Mouse (Mus musculus) stomach, embryonic 14.5 days (tissue): ENCODE results near the gene Tmem251. TPM values are rescaled to one million over a fixed set of nuclear protein-coding genes. Genes with fewer than 3 reads are reported as not detected.

Source experiments
- ATAC-seq: fragments of 200-750 bp; cut with Nextera tagmentation; 2 replicates; pipeline ENCODE4 v1.8.0; 2017; ENCODE audit warnings: low read depth, moderate TSS enrichment; ENCODE audit not compliant: insufficient number of reproducible peaks, insufficient read depth, low FRiP score
- H3K27ac ChIP-seq: fragments of 300-500 bp; sonication (generic); 2 replicates; pipeline ENCODE4 v1.5.1; 2014; ENCODE audit warnings: mild to moderate bottlenecking, low read length, moderate library complexity, mixed read lengths
- H3K27me3 ChIP-seq: fragments of 300-500 bp; sonication (generic); 2 replicates; pipeline ENCODE4 v1.6.1; 2014; ENCODE audit warnings: low read length, control low read depth, mixed read lengths; ENCODE audit not compliant: control insufficient read depth, insufficient read depth
- H3K36me3 ChIP-seq: fragments of 300-500 bp; sonication (generic); 2 replicates; pipeline ENCODE4 v1.6.1; 2014; ENCODE audit warnings: mild to moderate bottlenecking, control low read depth, low read length, moderate library complexity, mixed read lengths; ENCODE audit not compliant: control insufficient read depth, insufficient read depth
- H3K4me1 ChIP-seq: fragments of 300-500 bp; sonication (generic); 2 replicates; pipeline ENCODE4 v1.6.1; 2014; ENCODE audit warnings: low read length, control low read depth, mixed read lengths; ENCODE audit not compliant: control insufficient read depth, insufficient read depth
- H3K4me2 ChIP-seq: fragments of 300-500 bp; sonication (generic); replicated peaks from 2 replicates; pipeline ENCODE4 v1.6.1; 2014; ENCODE audit warnings: low read depth, low read length, control low read depth
- H3K4me3 ChIP-seq: fragments of 300-500 bp; sonication (generic); 2 replicates; pipeline ENCODE4 v1.5.1; 2014; ENCODE audit warnings: low read depth, low read length, control low read depth
- H3K9ac ChIP-seq: fragments of 300-500 bp; sonication (generic); replicated peaks from 2 replicates; pipeline ENCODE4 v1.6.1; 2014; ENCODE audit warnings: low read depth, mild to moderate bottlenecking, control low read depth, low read length, moderate library complexity, mixed read lengths
- H3K9me3 ChIP-seq: fragments of 300-500 bp; sonication (generic); 2 replicates; pipeline ENCODE4 v1.6.1; 2016; ENCODE audit warnings: low read depth, low read length, control low read depth; ENCODE audit not compliant: control insufficient read depth
- WGBS: fragments of 180-500 bp; shearing (Covaris S2); extraction: QIAGEN DNeasy Blood & Tissue Kit; methylation state at CpG from one replicate; pipeline ENCODE4 v1.1.7; 2014; 5-methylcytosine and 5-hydroxymethylcytosine counted together
- polyA plus RNA-seq: library from polyadenylated mRNA; unstranded; fragments of >200 nt; fragmentation: Nextera tagmentation; extraction: Ambion mirVana; gene quantifications from 2 replicates; pipeline ENCODE4 v1.2.1, GENCODE M21; 2014

Tmem251 gene
- polyA plus RNA-seq, 1 experiment from 2014 or later = 12.2 TPM

GRCm38 (mm10) chr12:102705906-102706640, 37.5 kb upstream of the Tmem251 start:
- no peaks in the 10 kb centered on the region for H3K9me3 ChIP-seq
- 61% methylated on average over 6 of the region's 6 CpGs for WGBS
- ATAC-seq = no peak
- no peak overlapping the region for H3K9ac ChIP-seq
- H3K4me1 ChIP-seq = peaks cover 20% of the 10 kb centered on the region
- H3K36me3 ChIP-seq = no peaks in the 10 kb centered on the region
- no peaks in the 10 kb centered on the region for H3K27me3 ChIP-seq
- H3K27ac ChIP-seq = peak overlapping the region; percentile 76; the same call in 1 of the 2 replicates
- peak overlapping the region; percentile 93 for H3K4me2 ChIP-seq
- H3K4me3 ChIP-seq = no peak overlapping the region

- no peak overlapping the region for H3K4me3 ChIP-seq
- H3K27me3 ChIP-seq = no peaks in the 10 kb centered on the region
- H3K9ac ChIP-seq = no peak overlapping the region
- H3K9me3 ChIP-seq = no peaks in the 10 kb centered on the region
- ATAC-seq = no peak
- no peak overlapping the region for H3K27ac ChIP-seq
- 90% methylated on average over 10 of the region's 10 CpGs for WGBS
- H3K4me1 ChIP-seq = peaks cover 20% of the 10 kb centered on the region
- H3K4me2 ChIP-seq = no peak overlapping the region
- no peaks in the 10 kb centered on the region for H3K36me3 ChIP-seq
Observed at GRCm38 (mm10) chr12:102706833-102707463, 36.6 kb upstream of the Tmem251 start.

- Histone ChIP-seq H3K9ac (no peak overlapping the region), H3K27me3 (no peaks in the 10 kb centered on the region), H3K27ac (no peak overlapping the region)
Observed at GRCm38 (mm10) chr12:102708220-102708619, 35.3 kb upstream of the Tmem251 start.

GRCm38 (mm10) chr12:102709896-102710295, 33.7 kb upstream of the Tmem251 start:
- WGBS = 82% methylated on average over 5 of the region's 5 CpGs
- Histone ChIP-seq H3K4me1 (peaks cover 4% of the 10 kb centered on the region; the same call in 1 of the 2 replicates), H3K27me3 (no peaks in the 10 kb centered on the region), H3K27ac (no peak overlapping the region), H3K9me3 (no peaks in the 10 kb centered on the region), H3K9ac (no peak overlapping the region), H3K36me3 (no peaks in the 10 kb centered on the region), H3K4me3 (no peak overlapping the region), H3K4me2 (no peak overlapping the region)
- no peak for ATAC-seq

More at GRCm38 (mm10) chr12:102708220-102708619, 35.3 kb upstream of the Tmem251 start:
- Histone ChIP-seq H3K9me3 (no peaks in the 10 kb centered on the region), H3K36me3 (no peaks in the 10 kb centered on the region), H3K4me3 (no peak overlapping the region), H3K4me1 (peaks cover 13% of the 10 kb centered on the region), H3K4me2 (no peak overlapping the region)
- ATAC-seq = no peak
- 76% methylated on average over 11 of the region's 11 CpGs for WGBS

GRCm38 (mm10) chr12:102710851-102711375, 32.6 kb upstream of the Tmem251 start:
- H3K36me3 ChIP-seq = no peaks in the 10 kb centered on the region
- no peak overlapping the region for H3K9ac ChIP-seq
- no peak overlapping the region for H3K27ac ChIP-seq
- 57% methylated on average over 4 of the region's 4 CpGs for WGBS
- no peak overlapping the region for H3K4me3 ChIP-seq
- H3K4me2 ChIP-seq = no peak overlapping the region
- H3K9me3 ChIP-seq = no peaks in the 10 kb centered on the region
- H3K27me3 ChIP-seq = no peaks in the 10 kb centered on the region
- ATAC-seq = no peak
- H3K4me1 ChIP-seq = 0 out of 2 replicates have a peak, but pooled peaks cover 2% of the 10 kb centered on the region

- no peak for ATAC-seq
- Histone ChIP-seq H3K36me3 (no peaks in the 10 kb centered on the region), H3K27me3 (no peaks in the 10 kb centered on the region), H3K4me2 (no peak overlapping the region), H3K27ac (no peak overlapping the region), H3K9ac (no peak overlapping the region), H3K4me3 (no peak overlapping the region), H3K9me3 (no peaks in the 10 kb centered on the region), H3K4me1 (no peaks in the 10 kb centered on the region)
- 62% methylated on average over 20 of the region's 20 CpGs for WGBS
Observed at GRCm38 (mm10) chr12:102713153-102713865, 30.3 kb upstream of the Tmem251 start.

- Histone ChIP-seq H3K27me3 (no peaks in the 10 kb centered on the region), H3K4me1 (no peaks in the 10 kb centered on the region), H3K4me3 (no peak overlapping the region), H3K36me3 (no peaks in the 10 kb centered on the region), H3K27ac (no peak overlapping the region), H3K9ac (no peak overlapping the region), H3K9me3 (no peaks in the 10 kb centered on the region), H3K4me2 (no peak overlapping the region)
- no peak for ATAC-seq
- 59% methylated on average over 2 of the region's 2 CpGs for WGBS
Observed at GRCm38 (mm10) chr12:102714116-102714515, 29.4 kb upstream of the Tmem251 start.

- Histone ChIP-seq H3K27ac (no peak overlapping the region), H3K4me1 (no peaks in the 10 kb centered on the region), H3K9ac (no peak overlapping the region), H3K36me3 (no peaks in the 10 kb centered on the region), H3K9me3 (no peaks in the 10 kb centered on the region), H3K4me2 (no peak overlapping the region), H3K4me3 (no peak overlapping the region), H3K27me3 (no peaks in the 10 kb centered on the region)
- ATAC-seq = no peak
- 74% methylated on average over 10 of the region's 10 CpGs for WGBS
Observed at GRCm38 (mm10) chr12:102714654-102715395, 28.7 kb upstream of the Tmem251 start.
